Mouse (Mus musculus) bone marrow, adult 2 months (tissue): ENCODE measurements at regions not wholly inside any gene's neighbourhood (a gene's known extent, or its start where the extent isn't known, plus 50 kb on each side); places are given as distances from the start of the nearest gene placed in this dataset.

Experiments
- CTCF ChIP-seq: fragments of 200-500 bp; IDR thresholded peaks from 2 replicates; pipeline ENCODE4 v1.5.1; 2011; ENCODE audit warnings: low read length, control low read depth; ENCODE audit not compliant: control insufficient read depth, insufficient read depth
- POLR2A ChIP-seq: fragments of 200-500 bp; IDR thresholded peaks from 2 replicates; pipeline ENCODE4 v1.6.1; 2011; ENCODE audit warnings: low read depth, mild to moderate bottlenecking, control low read depth, low read length, borderline replicate concordance; ENCODE audit not compliant: control insufficient read depth

DNA sequence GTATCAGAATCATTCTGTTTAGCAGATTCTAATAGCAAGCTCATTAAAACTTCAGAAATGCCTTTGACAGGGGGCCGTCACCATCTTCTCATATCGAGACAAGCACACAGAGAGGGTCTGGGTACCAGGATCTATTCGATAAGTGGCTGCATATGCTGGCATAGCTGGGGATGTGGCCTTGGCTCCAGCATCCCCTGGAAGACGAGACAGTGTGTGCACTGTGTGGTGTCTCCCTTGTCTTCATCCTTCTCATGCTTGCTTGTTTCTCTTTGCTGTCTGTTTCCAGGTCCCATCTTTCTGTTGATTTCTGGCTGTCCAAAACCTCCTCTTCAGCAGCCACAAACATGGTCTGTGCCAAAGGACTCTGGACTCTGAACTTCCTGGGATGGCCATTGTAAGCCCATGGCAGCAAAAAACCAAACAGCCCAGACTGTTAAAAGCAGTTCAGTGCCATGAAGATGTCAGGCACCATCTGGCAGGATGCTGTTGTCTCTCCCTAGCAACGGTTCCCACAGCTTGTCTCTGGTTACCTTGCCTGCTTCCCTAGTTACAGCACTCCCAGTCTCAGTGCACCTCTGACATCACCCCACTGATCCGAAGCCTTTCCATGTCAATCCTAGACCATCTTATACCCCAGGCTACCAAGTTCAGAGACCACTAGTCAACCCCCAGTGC, 56.5 kb downstream of the Kctd12 start:
- TF ChIP-seq CTCF (no peak), POLR2A (no peak)
